Mouse (Mus musculus): ENCODE data around the gene Arhgef3. TPM values are rescaled to one million over a fixed set of nuclear protein-coding genes. Genes with fewer than 3 reads are reported as not detected.

Arhgef3 gene
- polyA plus RNA-seq, 1 experiment from 2014 or later = 9.0 TPM

DNA sequence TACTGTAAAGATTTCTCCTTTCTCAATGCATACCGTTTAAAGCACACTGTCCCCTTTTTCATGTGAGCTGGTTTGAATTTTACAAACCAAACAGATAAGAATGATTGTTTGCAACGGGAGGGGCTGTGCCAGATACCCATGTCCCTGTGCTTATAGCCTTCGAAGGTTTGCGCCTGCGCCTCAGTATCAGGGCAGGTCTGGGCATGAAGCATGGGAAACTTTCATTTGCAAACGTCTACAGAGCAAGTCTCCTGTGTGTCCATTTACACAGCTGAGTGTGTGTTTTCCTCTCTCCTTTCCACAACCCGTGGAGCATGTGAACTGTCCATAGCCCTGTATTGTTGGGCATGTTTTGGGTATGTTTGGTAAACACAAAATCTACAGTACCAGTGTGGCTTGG is 281.7 kb downstream of the Arhgef3 start:
- Histone ChIP-seq H3K27ac (ENCODE audit: low read depth) (no peak overlapping the region), H3K4me1 (ENCODE audit: insufficient read depth) (no peaks in the 10 kb centered on the region), H3K36me3 (ENCODE audit: insufficient read depth) (no peaks in the 10 kb centered on the region), H3K27me3 (ENCODE audit: insufficient read depth, low read length) (no peaks in the 10 kb centered on the region), H3K4me3 (ENCODE audit: low read depth, low read length) (no peak overlapping the region), H3K9me3 (ENCODE audit: low read depth, low read length) (no peaks in the 10 kb centered on the region), H3K9ac (no peak overlapping the region), H3K4me2 (no peak overlapping the region)
- 66% methylated on average over 7 of the region's 7 CpGs for WGBS
- ATAC-seq (ENCODE audit: insufficient read depth) (no peak), DNase-seq (no peak)
- TF ChIP-seq CTCF (IDR thresholded peaks at IDR 0.05; ENCODE audit: low read depth) = no peak

DNA sequence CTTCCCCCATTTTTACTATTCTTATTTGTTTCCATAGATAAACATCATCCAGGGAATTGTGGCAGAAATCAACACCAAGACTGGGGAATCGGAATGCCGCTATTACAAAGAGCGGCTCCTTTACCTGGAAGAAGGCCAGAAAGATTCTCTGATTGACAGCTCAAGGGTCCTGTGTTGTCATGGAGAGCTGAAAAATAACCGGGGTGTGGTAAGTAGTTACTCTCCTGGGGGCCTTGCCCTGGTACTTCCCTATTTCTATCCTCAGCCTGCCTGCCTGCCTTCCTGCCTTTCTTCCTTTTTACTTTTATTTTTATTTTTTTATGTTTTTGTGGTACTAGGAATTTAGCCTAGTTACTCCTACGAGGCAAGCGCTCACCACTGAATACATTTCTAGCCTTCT is 282.8 kb downstream of the Arhgef3 start:
- TF ChIP-seq CTCF (IDR thresholded peaks at IDR 0.05; ENCODE audit: low read depth) = no peak
- no peak overlapping the region for H3K9ac ChIP-seq
- H3K4me3 ChIP-seq (ENCODE audit: low read depth, low read length) = no peak overlapping the region
- no peaks in the 10 kb centered on the region for H3K36me3 ChIP-seq (ENCODE audit: insufficient read depth)
- 86% methylated on average over 6 of the region's 6 CpGs for WGBS
- no peaks in the 10 kb centered on the region for H3K4me1 ChIP-seq (ENCODE audit: insufficient read depth)
- H3K9me3 ChIP-seq (ENCODE audit: low read depth, low read length) = no peaks in the 10 kb centered on the region
- H3K27me3 ChIP-seq (ENCODE audit: insufficient read depth, low read length) = no peaks in the 10 kb centered on the region
- no peak for ATAC-seq (ENCODE audit: insufficient read depth)
- DNase-seq = no peak
- H3K4me2 ChIP-seq = no peak overlapping the region
- no peak overlapping the region for H3K27ac ChIP-seq (ENCODE audit: low read depth)

DNA sequence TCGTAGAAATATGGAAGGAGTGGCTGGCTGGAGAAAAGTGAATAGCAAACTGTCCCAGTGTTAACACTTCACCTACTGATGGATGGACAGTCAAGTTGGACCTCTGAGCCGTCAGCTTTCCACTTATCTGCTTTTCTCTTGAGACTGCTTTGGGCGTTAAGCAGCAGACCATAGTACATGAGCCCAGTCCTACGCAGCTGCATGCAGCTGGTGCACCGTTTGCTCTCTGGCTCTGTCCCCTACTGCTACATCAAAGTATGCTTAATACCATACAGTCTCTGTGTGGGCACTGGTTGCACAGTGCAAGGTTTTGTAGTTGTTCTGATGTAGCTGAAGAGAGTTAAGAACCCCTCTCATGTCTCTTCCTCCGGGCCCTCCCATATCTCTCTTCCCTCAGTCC is 285.8 kb downstream of the Arhgef3 start:
- WGBS = 65% methylated on average over 6 of the region's 6 CpGs
- no peaks in the 10 kb centered on the region for H3K36me3 ChIP-seq (ENCODE audit: insufficient read depth)
- H3K27me3 ChIP-seq (ENCODE audit: insufficient read depth, low read length) = no peaks in the 10 kb centered on the region

DNA sequence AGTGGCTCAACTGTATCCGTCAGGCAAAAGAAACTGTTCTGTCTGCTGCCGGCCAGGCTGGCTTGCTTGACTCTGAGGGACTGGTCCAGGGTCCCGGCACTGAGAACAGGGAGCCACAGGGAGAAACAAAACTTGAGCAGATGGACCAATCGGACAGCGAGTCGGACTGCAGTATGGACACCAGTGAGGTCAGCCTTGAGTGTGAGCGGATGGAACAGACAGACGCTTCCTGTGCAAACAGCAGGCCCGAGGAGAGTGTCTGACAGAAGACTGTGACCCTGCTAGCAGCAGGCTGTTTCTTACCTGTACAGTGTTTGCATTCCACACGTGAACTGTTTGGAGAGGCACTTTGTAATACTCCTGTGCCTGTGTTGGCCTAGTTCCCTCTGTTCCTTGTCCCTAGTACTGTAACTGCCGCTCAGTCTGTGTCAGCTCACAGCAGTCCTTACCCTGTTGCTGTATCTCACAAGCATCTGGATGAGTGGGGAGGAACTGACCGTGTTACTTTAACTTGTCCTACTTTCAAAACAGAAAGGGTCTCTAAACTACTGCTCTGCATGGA is 287.1 kb downstream of the Arhgef3 start:
- 34% methylated on average over 12 of the region's 12 CpGs for WGBS

More for the DNA sequence above, 285.8 kb downstream of the Arhgef3 start:
- Histone ChIP-seq H3K4me3 (ENCODE audit: low read depth, low read length) (no peak overlapping the region), H3K9me3 (ENCODE audit: low read depth, low read length) (no peaks in the 10 kb centered on the region), H3K27ac (ENCODE audit: low read depth) (no peak overlapping the region), H3K9ac (no peak overlapping the region), H3K4me1 (ENCODE audit: insufficient read depth) (no peaks in the 10 kb centered on the region), H3K4me2 (no peak overlapping the region)
- ATAC-seq (ENCODE audit: insufficient read depth) (peak; percentile 41; the same call in 1 of the 2 replicates), DNase-seq (peak; percentile 31)
- no peak for TF ChIP-seq CTCF (IDR thresholded peaks at IDR 0.05; ENCODE audit: low read depth)

DNA sequence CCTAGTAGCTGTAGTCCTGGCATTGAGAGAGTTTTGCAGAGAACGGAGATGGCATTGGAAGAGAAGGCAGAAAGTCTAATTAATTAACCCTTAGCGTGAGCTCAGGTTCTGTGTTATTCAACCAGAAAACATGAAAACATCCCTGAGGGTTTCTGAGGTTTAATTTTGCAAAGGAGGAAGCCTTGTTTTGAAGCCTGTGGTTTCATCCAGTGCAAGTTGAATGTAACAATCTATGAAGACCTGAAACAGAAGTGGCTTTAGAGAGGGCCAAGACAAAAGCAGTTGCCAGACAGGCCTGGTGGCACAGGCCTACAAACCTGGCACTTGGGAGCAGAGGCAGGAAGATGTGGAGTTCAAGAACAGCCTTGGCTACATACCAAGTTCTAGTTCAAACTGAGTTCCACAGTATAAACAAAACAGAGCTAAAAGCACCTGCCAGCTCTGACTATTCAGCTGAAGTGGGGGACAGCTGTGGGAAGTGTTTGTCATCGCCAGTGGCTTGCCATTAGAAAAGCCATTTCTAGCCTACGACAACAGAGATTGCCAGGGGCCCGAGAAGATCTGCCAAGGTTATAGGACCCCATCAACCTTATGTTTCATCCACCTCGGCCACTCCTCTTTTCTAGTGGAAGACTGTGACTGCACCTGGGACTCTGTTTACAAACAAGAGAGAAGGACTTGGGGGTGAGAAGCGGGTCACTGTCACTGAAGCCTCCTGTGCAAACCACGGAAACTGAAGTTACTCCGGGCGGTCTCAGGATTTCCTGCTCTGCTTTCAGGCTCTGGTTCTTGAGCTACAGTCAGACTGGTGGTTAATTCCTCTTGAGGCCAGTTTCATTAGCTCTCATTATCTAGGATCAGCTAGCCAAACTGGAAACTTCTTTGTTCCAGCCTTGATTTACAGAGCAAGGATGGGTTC is 287.9 kb downstream of the Arhgef3 start:
- H3K9ac ChIP-seq = no peak overlapping the region
- H3K36me3 ChIP-seq (ENCODE audit: insufficient read depth) = no peaks in the 10 kb centered on the region
- peak overlapping the region; percentile 75 for H3K27ac ChIP-seq (ENCODE audit: low read depth)
- DNase-seq (peak; percentile 56), ATAC-seq (ENCODE audit: insufficient read depth) (no peak)
- no peaks in the 10 kb centered on the region for H3K9me3 ChIP-seq (ENCODE audit: low read depth, low read length)
- TF ChIP-seq CTCF (IDR thresholded peaks at IDR 0.05; ENCODE audit: low read depth) = no peak
- H3K4me1 ChIP-seq (ENCODE audit: insufficient read depth) = no peaks in the 10 kb centered on the region
- H3K27me3 ChIP-seq (ENCODE audit: insufficient read depth, low read length) = no peaks in the 10 kb centered on the region
- no peak overlapping the region for H3K4me2 ChIP-seq
- WGBS = 54% methylated on average over 10 of the region's 10 CpGs
- H3K4me3 ChIP-seq (ENCODE audit: low read depth, low read length) = no peak overlapping the region

More for the DNA sequence above, 287.1 kb downstream of the Arhgef3 start:
- Histone ChIP-seq H3K9ac (no peak overlapping the region), H3K4me3 (ENCODE audit: low read depth, low read length) (no peak overlapping the region), H3K4me1 (ENCODE audit: insufficient read depth) (no peaks in the 10 kb centered on the region), H3K36me3 (ENCODE audit: insufficient read depth) (no peaks in the 10 kb centered on the region), H3K27ac (ENCODE audit: low read depth) (peak overlapping the region; percentile 75), H3K9me3 (ENCODE audit: low read depth, low read length) (no peaks in the 10 kb centered on the region), H3K4me2 (no peak overlapping the region), H3K27me3 (ENCODE audit: insufficient read depth, low read length) (no peaks in the 10 kb centered on the region)
- TF ChIP-seq CTCF (IDR thresholded peaks at IDR 0.05; ENCODE audit: low read depth) = no peak
- peak; percentile 70; the same call in 1 of the 2 replicates for ATAC-seq (ENCODE audit: insufficient read depth)
- peak; percentile 38 for DNase-seq

DNA sequence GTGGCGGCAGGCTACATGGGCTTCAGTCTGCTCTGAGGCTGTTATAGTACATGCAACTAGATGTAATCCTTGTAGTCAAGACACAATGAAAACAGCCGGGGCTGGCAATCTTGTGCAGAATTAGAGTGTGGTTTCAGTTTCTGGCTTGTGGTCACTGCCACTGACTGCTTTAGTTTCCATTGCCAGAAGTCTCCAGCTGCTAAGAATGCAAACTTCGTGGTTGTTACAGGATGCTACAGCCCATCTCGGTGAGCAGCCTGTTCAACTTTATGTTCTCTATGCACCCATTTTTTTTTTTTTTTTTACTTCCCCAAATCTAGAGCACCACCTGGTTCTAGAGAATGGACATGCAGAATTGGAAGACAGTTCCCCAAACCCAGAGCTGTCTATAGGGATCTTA is 290.8 kb downstream of the Arhgef3 start:
- no peak for DNase-seq
- Histone ChIP-seq H3K4me2 (no peak overlapping the region), H3K27me3 (ENCODE audit: insufficient read depth, low read length) (no peaks in the 10 kb centered on the region), H3K27ac (ENCODE audit: low read depth) (no peak overlapping the region), H3K4me1 (ENCODE audit: insufficient read depth) (no peaks in the 10 kb centered on the region), H3K9ac (no peak overlapping the region), H3K36me3 (ENCODE audit: insufficient read depth) (no peaks in the 10 kb centered on the region), H3K9me3 (ENCODE audit: low read depth, low read length) (no peaks in the 10 kb centered on the region), H3K4me3 (ENCODE audit: low read depth, low read length) (no peak overlapping the region)
- WGBS = 87% methylated on average over 4 of the region's 4 CpGs
- TF ChIP-seq CTCF (IDR thresholded peaks at IDR 0.05; ENCODE audit: low read depth) = no peak
- ATAC-seq (ENCODE audit: insufficient read depth) = no peak

DNA sequence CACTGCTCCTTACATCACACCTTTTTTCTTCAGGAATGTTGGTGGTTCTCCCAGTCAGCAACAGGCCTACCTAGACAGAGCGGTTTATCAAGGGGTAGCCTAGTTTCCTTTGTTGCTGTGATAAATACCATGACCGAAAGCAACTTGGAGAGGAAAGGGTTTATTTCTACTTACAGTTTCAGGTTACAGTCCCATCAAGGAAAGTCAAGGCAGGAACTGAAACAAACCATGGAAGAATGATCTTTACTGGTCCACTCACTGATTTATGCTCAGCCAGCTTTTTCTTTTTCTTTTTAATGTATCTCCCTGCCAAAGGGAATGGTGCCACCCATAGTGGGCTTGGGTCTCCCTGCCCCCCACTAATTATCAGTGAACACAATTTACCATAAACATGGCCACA is 291.2 kb downstream of the Arhgef3 start:
- no peak for TF ChIP-seq CTCF (IDR thresholded peaks at IDR 0.05; ENCODE audit: low read depth)
- no peaks in the 10 kb centered on the region for H3K36me3 ChIP-seq (ENCODE audit: insufficient read depth)
- H3K4me2 ChIP-seq = no peak overlapping the region
- H3K4me1 ChIP-seq (ENCODE audit: insufficient read depth) = no peaks in the 10 kb centered on the region
- no peak overlapping the region for H3K27ac ChIP-seq (ENCODE audit: low read depth)
- ATAC-seq (ENCODE audit: insufficient read depth) (no peak), DNase-seq (no peak)
- no peaks in the 10 kb centered on the region for H3K9me3 ChIP-seq (ENCODE audit: low read depth, low read length)
- H3K9ac ChIP-seq = no peak overlapping the region
- no peaks in the 10 kb centered on the region for H3K27me3 ChIP-seq (ENCODE audit: insufficient read depth, low read length)
- WGBS = 88% methylated on average over 2 of the region's 2 CpGs
- H3K4me3 ChIP-seq (ENCODE audit: low read depth, low read length) = no peak overlapping the region
